Mouse (Mus musculus): ENCODE results near the gene Nelfb.

DNA sequence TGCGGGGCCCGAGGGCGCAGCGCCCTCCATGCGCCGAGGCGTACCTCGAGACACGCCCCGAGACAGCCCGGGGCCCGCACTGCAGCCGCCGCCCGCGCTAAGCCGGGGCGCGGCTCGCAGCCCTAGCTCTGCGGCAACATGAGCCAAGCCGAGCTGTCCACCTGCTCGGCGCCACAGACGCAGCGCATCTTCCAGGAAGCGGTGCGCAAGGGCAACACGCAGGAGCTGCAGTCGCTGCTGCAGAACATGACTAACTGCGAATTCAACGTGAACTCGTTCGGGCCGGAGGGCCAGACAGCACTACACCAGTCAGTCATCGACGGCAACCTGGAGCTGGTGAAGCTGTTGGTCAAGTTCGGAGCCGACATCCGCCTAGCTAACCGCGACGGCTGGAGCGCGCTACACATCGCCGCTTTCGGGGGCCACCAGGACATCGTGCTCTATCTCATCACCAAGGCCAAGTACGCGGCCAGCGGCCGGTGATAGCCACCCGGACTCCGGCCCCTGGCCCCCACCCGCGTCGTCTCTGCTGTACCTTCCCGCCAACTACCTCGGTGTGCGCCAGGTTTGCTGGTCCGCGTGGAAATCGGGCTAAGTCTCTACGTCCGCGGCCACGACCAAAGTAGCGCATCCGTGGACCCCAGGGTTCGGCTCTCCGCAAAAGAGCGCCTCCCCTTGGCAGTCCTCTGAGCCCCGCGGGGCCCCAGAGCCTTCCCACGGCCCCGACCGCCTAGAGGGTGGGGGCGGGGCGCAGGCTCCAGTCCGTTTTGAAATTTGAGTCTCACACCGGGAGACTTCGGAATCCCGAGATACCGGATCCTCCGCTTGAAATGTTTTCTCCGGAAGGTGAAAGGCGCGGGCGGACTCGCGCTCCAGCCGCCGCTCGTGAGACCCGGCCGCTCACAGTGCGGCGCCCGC lies 30.1 kb downstream of the Nelfb start:
- no peak for TF ChIP-seq CTCF (IDR thresholded peaks at IDR 0.05; ENCODE audit: extremely low read depth, insufficient read length, insufficient replicate concordance, low read depth, low read length)
- no peak for TF ChIP-seq POLR2A (IDR thresholded peaks at IDR 0.05; ENCODE audit: low read depth, low read length)
